Mouse (Mus musculus) cerebellum, adult 2 months (tissue): ENCODE results near the gene Slc4a4. TPM values are rescaled to one million over a fixed set of nuclear protein-coding genes. Genes with fewer than 3 reads are reported as not detected.
A peak's percentile ranks its signal among the peaks of the same experiment; 100 is the strongest.

Source experiments
- DNase-seq, 2 experiments: peaks; one replicate each; pipeline ENCODE4 v3.0.0; 2021
- H3K27ac ChIP-seq: fragments of 200-500 bp; 2 replicates; pipeline ENCODE4 v1.5.1; 2012; ENCODE audit warnings: low read length, control low read depth, inconsistent platforms; ENCODE audit not compliant: insufficient read depth
- H3K27me3 ChIP-seq: fragments of 200-500 bp; 2 replicates; pipeline ENCODE4 v1.6.1; 2012; ENCODE audit warnings: inconsistent platforms, mild to moderate bottlenecking, low read length, moderate library complexity; ENCODE audit not compliant: control insufficient read depth, insufficient read depth
- H3K4me1 ChIP-seq: fragments of 200-500 bp; 2 replicates; pipeline ENCODE4 v1.6.1; 2011; ENCODE audit warnings: low read length; ENCODE audit not compliant: control insufficient read depth, insufficient read depth
- H3K4me3 ChIP-seq: fragments of 200-500 bp; replicated peaks from 2 replicates; pipeline ENCODE3; 2011; ENCODE audit warnings: mild to moderate bottlenecking, low read depth, low read length, control low read depth; ENCODE audit not compliant: insufficient read depth
- CTCF ChIP-seq: fragments of 200-500 bp; IDR thresholded peaks from 2 replicates; pipeline ENCODE4 v1.5.1; 2011; ENCODE audit warnings: low read depth, mild to moderate bottlenecking, control low read depth, low read length, moderate library complexity, borderline replicate concordance; ENCODE audit not compliant: insufficient read depth
- POLR2A ChIP-seq: fragments of 200-500 bp; IDR thresholded peaks from 2 replicates; pipeline ENCODE4 v1.6.1; 2011; ENCODE audit warnings: low read length, control low read depth, borderline replicate concordance; ENCODE audit not compliant: insufficient read depth
- WGBS: fragments of 180-500 bp; shearing (Covaris S2); methylation state at CpG from one replicate; pipeline ENCODE4 v1.1.7; 2018; 5-methylcytosine and 5-hydroxymethylcytosine counted together
- polyA plus RNA-seq: library from polyadenylated mRNA; depleted of rRNA; stranded (reverse); fragments of >200 nt; gene quantifications from 2 replicates; pipeline ENCODE4 v1.2.3, GENCODE M21; 2012

Gene Slc4a4
- polyA plus RNA-seq, 1 experiment = 118 TPM

- 12% methylated on average over 5 of the region's 5 CpGs for WGBS
- TF ChIP-seq CTCF = no peak
- no peak for TF ChIP-seq POLR2A
- DNase-seq = peak; percentile 69 to 86
- peaks cover 25% of the 10 kb centered on the region for H3K4me1 ChIP-seq
- H3K27me3 ChIP-seq = no peaks in the 10 kb centered on the region
- H3K27ac ChIP-seq = peak overlapping the region; percentile 25
- H3K4me3 ChIP-seq = no peak overlapping the region
Observed at GRCm38 (mm10) chr5:89052230-89052629, 165.6 kb downstream of the Slc4a4 start.

- peaks cover 32% of the 10 kb centered on the region for H3K4me1 ChIP-seq
- H3K27me3 ChIP-seq = no peaks in the 10 kb centered on the region
- peak overlapping the region; percentile 64; the same call in 1 of the 2 replicates for H3K27ac ChIP-seq
- TF ChIP-seq CTCF = no peak
- TF ChIP-seq POLR2A = no peak
- peak; percentile 82 to 96 for DNase-seq
- H3K4me3 ChIP-seq = no peak overlapping the region
- WGBS = 8% methylated on average over 3 of the region's 3 CpGs
Observed at GRCm38 (mm10) chr5:89055656-89056055, 169.0 kb downstream of the Slc4a4 start.

GRCm38 (mm10) chr5:89056370-89056769 lies 169.8 kb downstream of the Slc4a4 start:
- WGBS = 12% methylated on average over 2 of the region's 2 CpGs
- TF ChIP-seq CTCF (no peak), POLR2A (no peak)

GRCm38 (mm10) chr5:89061097-89061496 lies 174.5 kb downstream of the Slc4a4 start:
- 64% methylated on average over 9 of the region's 9 CpGs for WGBS
- TF ChIP-seq POLR2A (no peak), CTCF (no peak)
- DNase-seq = no peak
- no peak overlapping the region; the same call in 1 of the 2 replicates for H3K27ac ChIP-seq
- H3K4me3 ChIP-seq = no peak overlapping the region
- no peaks in the 10 kb centered on the region for H3K27me3 ChIP-seq
- peaks cover 15% of the 10 kb centered on the region; the same call in 1 of the 2 replicates for H3K4me1 ChIP-seq

More at GRCm38 (mm10) chr5:89056370-89056769, 169.8 kb downstream of the Slc4a4 start:
- Histone ChIP-seq H3K4me1 (peaks cover 34% of the 10 kb centered on the region), H3K4me3 (no peak overlapping the region), H3K27me3 (no peaks in the 10 kb centered on the region), H3K27ac (peak overlapping the region; percentile 64; the same call in 1 of the 2 replicates)
- DNase-seq = peak; percentile 77 to 88

GRCm38 (mm10) chr5:89062286-89062685 lies 175.7 kb downstream of the Slc4a4 start:
- TF ChIP-seq CTCF = no peak
- no peak for TF ChIP-seq POLR2A
- no peak overlapping the region for H3K4me3 ChIP-seq
- whole genome bisulfite sequencing = 86% methylated on average over 5 of the region's 5 CpGs
- no peaks in the 10 kb centered on the region for H3K27me3 ChIP-seq
- no peak for DNase-seq
- no peak overlapping the region for H3K27ac ChIP-seq
- H3K4me1 ChIP-seq = peaks cover 10% of the 10 kb centered on the region; the same call in 1 of the 2 replicates

GRCm38 (mm10) chr5:89067111-89067510 lies 180.5 kb downstream of the Slc4a4 start:
- no peak for DNase-seq
- WGBS = 49% methylated on average over 4 of the region's 4 CpGs

GRCm38 (mm10) chr5:89068072-89068471 lies 181.5 kb downstream of the Slc4a4 start:
- peaks cover 5% of the 10 kb centered on the region for H3K4me1 ChIP-seq
- no peak overlapping the region for H3K4me3 ChIP-seq
- DNase-seq = peak; percentile 82 to 87
- TF ChIP-seq CTCF = no peak
- no peak for TF ChIP-seq POLR2A
- WGBS = 9% methylated on average over 5 of the region's 5 CpGs
- H3K27me3 ChIP-seq = no peaks in the 10 kb centered on the region
- 0 out of 2 replicates have a peak overlapping the region, but pooled peaks have one; percentile 0 for H3K27ac ChIP-seq

More at GRCm38 (mm10) chr5:89067111-89067510, 180.5 kb downstream of the Slc4a4 start:
- H3K27me3 ChIP-seq = no peaks in the 10 kb centered on the region
- TF ChIP-seq CTCF (no peak), POLR2A (no peak)
- peaks cover 5% of the 10 kb centered on the region for H3K4me1 ChIP-seq
- H3K27ac ChIP-seq = no peak overlapping the region
- no peak overlapping the region for H3K4me3 ChIP-seq

GRCm38 (mm10) chr5:89070051-89070450 lies 183.4 kb downstream of the Slc4a4 start:
- no peak overlapping the region for H3K4me3 ChIP-seq
- DNase-seq = no peak
- WGBS = 91% methylated on average over 3 of the region's 3 CpGs
- no peaks in the 10 kb centered on the region for H3K27me3 ChIP-seq
- no peak for TF ChIP-seq POLR2A
- no peak for TF ChIP-seq CTCF
- no peak overlapping the region for H3K27ac ChIP-seq
- peaks cover 5% of the 10 kb centered on the region for H3K4me1 ChIP-seq
